Mouse (Mus musculus): ENCODE measurements around the gene Cenpa. TPM values are rescaled to one million over a fixed set of nuclear protein-coding genes. Genes with fewer than 3 reads are reported as not detected.

Cenpa gene
- total RNA-seq, 2 experiments from 2014 or later: 127 to 250 TPM

DNA sequence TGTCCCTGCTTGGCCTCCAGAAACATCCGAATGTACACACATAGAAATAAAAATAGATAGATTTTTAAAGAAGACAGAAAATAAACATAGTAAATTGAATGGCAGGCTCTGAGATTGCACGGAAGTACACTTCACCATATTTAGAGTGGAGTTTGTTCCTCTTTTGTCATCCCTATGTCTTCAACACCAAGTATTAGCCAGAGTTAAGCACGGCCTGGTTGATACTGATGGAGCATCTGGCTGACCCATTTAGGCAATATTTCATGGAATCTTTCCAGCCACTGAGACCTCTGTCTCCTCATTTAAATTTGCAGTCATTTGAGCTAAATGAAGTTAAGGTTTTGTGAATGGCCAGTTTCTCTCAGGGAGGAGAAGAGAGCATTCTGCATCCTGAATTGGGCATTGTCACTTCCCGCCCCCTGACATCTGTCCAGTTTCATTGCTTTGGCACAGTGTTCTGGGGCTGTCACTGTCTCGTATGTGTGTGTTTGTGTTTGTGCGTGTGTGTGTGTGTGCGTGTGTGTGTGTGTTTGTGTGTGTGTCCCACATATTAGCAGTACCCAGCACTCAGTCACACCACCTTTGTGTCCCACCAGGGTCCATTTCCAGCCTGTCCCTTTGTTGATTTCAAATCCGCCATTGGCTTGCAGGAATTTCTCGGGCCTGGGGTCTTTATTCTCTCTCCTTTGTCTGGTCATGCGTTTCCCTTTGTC is 51.6 kb downstream of the Cenpa start:
- no peak for ATAC-seq (ENCODE audit: poor library complexity, severe bottlenecking)

DNA sequence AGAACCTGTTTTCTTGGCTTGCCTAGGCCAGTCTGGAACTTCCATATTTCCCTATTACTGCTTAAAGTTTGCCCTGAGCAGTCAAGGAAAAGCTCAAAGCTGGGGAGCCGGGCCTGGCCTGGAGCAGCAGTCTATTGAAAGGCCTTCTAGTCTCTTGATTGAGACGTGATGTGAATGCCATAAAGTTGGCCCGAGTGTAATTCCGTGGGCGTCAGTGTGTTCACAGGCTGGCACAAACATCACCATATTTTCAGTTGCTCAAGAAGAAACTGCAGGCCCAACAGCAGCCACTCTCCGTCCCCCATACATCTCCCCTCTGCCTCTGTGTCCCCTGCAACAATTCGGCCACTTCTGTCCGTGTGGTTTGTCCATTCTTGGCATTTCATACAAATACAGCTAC is 55.4 kb downstream of the Cenpa start:
- ATAC-seq (ENCODE audit: poor library complexity, severe bottlenecking): no peak

Other genes starting within 250 kb of the Cenpa start
- gene Otof, start 204.8 kb upstream of the Cenpa start, total RNA-seq (2015): 0.68 and 0.74 TPM in 2 replicates
- gene Otof, start 204.8 kb upstream of the Cenpa start, total RNA-seq (2017): 0.65 and 0.77 TPM in 2 replicates
- not detected in 2 replicates for gene 1700001C02Rik, start 200.7 kb upstream of the Cenpa start, total RNA-seq (2015)
- gene 1700001C02Rik, start 200.7 kb upstream of the Cenpa start, total RNA-seq (2017): not detected in 2 replicates
- not detected in 2 replicates for gene Cib4, start 120.9 kb upstream of the Cenpa start, total RNA-seq (2015)
- not detected in 2 replicates for gene Cib4, start 120.9 kb upstream of the Cenpa start, total RNA-seq (2017)
- not detected in 2 replicates for gene Kcnk3, start 78.6 kb upstream of the Cenpa start, total RNA-seq (2015)
- gene Kcnk3, start 78.6 kb upstream of the Cenpa start, total RNA-seq (2017): not detected in 2 replicates
- gene Slc35f6, start 18.8 kb upstream of the Cenpa start, total RNA-seq (2015): 21.5 and 28.8 TPM in 2 replicates
- gene Slc35f6, start 18.8 kb upstream of the Cenpa start, total RNA-seq (2017): 23.9 and 26.0 TPM in 2 replicates
- not detected in 2 replicates for gene Dpysl5, start 44.8 kb downstream of the Cenpa start, total RNA-seq (2015)
- gene Dpysl5, start 44.8 kb downstream of the Cenpa start, total RNA-seq (2017): 0.41 TPM in 1 of 2 replicates, not detected in the other
- gene Mapre3, start 147.9 kb downstream of the Cenpa start, total RNA-seq (2015): 0.25 and 0.98 TPM in 2 replicates
- gene Mapre3, start 147.9 kb downstream of the Cenpa start, total RNA-seq (2017): 0.26 and 0.41 TPM in 2 replicates
- 11.9 and 20.2 TPM in 2 replicates for gene Tmem214, start 201.2 kb downstream of the Cenpa start, total RNA-seq (2015)
- gene Tmem214, start 201.2 kb downstream of the Cenpa start, total RNA-seq (2017): 14.0 and 16.9 TPM in 2 replicates
- gene Agbl5, start 221.9 kb downstream of the Cenpa start, total RNA-seq (2015): 5.7 and 7.1 TPM in 2 replicates
- gene Agbl5, start 221.9 kb downstream of the Cenpa start, total RNA-seq (2017): 3.6 and 3.9 TPM in 2 replicates
- 342 and 413 TPM in 2 replicates for gene Ost4, start 241.0 kb downstream of the Cenpa start, total RNA-seq (2015)
- gene Ost4, start 241.0 kb downstream of the Cenpa start, total RNA-seq (2017): 286 and 294 TPM in 2 replicates
- 20.2 and 20.3 TPM in 2 replicates for gene Emilin1, start 246.6 kb downstream of the Cenpa start, total RNA-seq (2015)
- gene Emilin1, start 246.6 kb downstream of the Cenpa start, total RNA-seq (2017): 25.5 and 35.5 TPM in 2 replicates

All from megakaryocyte, adult 5-6 weeks (primary cell).